Mouse (Mus musculus): ENCODE data around the gene Gpx4.

Gpx4 gene

GRCm38 (mm10) chr10:80103032-80103431 lies 56.1 kb downstream of the Gpx4 start:
- DNase-seq (ENCODE audit: inconsistent ontology term), result no peak

GRCm38 (mm10) chr10:80104181-80104580 lies 57.2 kb downstream of the Gpx4 start:
- DNase-seq (ENCODE audit: inconsistent ontology term), result peak; percentile 86

GRCm38 (mm10) chr10:80105460-80105859 lies 58.5 kb downstream of the Gpx4 start, which contains the start of gene Sbno2:
Gene Sbno2 (minus strand): TSS chr10:80105571.
- DNase-seq (ENCODE audit: inconsistent ontology term), result no peak

GRCm38 (mm10) chr10:80105926-80106325 lies 59.0 kb downstream of the Gpx4 start:
- no peak for DNase-seq (ENCODE audit: inconsistent ontology term)
